Mouse (Mus musculus) lung, postnatal 4 days (tissue): ENCODE data around the gene Sec23ip.
"Not testable (repeated sequence)": the region's sequence is repeated elsewhere in the genome, so short reads cannot be mapped to it uniquely, and the experiment has no call there.

Source experiments
- DNase-seq, 2 experiments: peaks; one replicate each; pipeline ENCODE4 v3.0.0; 2021

Sec23ip gene

DNA sequence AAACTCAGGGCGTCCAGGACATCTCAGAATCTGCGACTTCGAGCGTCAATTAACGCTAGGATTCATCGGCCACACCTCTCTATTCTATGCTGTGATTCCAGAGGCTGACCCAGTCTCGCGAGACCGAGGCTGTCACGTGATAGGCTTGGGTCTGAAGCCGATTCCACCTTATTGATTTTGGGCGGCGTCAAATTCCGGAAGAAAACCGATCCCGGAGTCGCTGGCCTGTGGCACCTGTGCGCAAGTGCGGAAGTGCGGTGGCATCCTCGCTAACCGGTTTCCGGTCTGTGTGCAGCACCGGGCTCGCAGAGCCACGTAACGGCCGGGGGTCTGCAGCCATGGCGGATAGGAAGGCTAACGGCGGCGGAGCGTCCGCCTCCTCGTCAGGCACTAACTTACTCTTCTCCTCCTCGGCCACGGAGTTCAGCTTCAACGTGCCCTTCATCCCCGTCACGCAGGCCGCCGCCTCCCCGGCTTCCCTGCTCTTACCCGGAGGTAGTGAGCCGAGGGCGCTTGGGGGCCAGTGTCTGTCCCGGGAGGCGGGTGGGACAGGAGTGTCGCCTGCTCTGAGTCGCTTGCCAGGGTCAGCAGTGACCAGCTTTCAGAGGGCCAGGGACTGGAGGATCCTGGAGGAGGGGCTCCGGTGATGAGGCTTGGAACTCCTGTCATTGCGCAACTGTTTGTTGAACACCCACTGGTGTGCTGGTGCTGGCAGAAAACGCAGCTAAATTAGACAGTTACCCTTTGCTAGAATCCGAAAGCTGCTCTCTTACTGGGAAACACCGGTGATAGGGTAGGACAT is at the start of gene Sec23ip:
Sec23ip (plus strand) TSS at position 260 of the 802 bp plus-strand sequence.
- peak; percentile 98 to 99 for DNase-seq

DNA sequence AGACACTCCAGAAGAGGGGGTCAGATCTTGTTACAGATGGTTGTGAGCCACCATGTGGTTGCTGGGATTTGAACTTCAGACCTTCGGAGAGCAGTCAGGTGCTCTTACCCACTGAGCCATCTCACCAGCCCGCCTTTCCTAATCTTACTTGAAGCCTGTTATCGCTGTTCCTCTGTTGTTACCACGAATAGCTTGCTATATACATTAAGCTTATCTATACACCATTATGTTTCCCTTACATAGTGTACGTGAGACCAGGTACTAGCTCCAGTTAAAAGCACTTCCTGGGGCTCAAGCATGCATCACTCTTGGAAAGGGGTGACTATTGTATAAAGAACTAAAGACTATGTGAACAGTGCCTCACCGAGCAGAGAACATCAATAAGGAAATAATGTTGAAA is 44.8 kb upstream of the Sec23ip start:
- not testable (repeated sequence) for DNase-seq

DNA sequence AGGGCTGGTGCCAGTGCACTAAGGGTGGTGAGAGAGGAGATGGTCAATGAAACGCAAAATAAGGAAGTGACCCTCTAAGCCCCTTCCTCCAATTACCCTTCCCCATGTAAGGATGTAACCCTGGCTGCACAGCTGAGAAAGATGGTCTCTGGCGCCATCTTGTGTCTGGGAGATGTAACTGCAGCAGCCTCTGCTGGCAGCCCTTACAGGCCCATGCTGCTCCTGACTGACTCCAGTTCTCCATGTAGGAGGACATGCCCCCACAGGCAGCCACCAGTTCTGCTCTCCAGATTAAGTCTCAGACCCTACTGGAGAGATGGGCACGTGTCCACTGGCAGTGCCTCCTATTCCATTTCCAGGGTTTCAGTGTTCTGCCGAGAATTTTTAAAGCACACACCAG is 39.0 kb upstream of the Sec23ip start:
- DNase-seq = peak; percentile 68 to 78

DNA sequence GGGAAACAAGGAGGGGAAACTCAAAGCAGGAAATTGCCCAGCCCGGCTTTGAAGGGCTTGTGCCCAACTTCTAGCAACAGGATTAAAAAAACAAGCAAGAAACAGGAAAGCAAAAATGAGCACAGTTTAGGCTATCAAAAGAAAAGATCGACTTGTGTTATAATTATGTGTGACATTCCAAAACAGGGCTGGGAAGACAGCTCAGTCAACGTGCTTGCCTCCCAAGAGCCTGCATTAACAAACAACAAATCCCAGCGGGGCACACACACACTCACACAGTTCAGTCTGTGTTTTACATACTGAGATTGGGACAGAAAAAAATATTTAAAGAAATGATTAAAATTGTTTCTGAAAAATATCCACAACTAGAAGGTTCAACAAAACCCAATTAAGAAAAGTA is 26.8 kb upstream of the Sec23ip start:
- DNase-seq = peak in 1 of 2 experiments; percentile 50

DNA sequence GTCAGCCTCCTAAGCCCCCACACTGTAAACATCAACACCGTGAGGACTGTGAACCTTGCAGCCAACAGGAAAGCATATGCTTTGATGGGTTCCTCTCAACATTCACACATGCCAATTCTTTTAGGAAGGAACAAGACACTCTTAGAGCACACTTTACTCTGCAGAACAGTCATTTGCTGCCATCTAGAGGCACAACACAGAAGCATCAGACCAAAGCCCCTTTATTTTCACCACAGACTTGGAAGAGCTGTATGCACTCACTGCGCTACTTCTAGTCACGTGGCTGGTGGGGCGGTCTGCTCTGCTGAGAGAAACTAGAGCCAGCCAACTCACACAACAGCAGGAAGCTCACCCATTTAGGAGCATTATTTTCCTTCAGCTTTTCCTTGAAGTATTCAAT is 20.0 kb upstream of the Sec23ip start:
- peak; percentile 81 for DNase-seq

DNA sequence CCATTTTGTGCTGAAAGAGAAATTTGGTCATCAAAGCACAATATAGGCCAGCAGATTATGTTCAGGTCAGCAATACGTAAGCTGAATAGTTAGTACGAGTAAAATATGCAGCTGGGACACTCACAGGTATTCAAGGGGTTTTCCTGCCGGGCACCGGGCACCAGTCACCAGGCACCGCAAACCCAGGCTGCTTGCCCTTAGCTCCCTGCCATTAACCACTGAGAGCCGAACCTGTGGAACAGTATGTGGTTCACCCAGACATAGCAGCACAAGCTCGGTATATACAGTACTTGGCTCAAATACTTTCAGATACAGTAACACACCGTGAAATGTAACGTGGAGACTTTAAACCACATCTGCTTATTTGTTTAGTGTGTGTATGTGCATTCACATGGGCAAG is 19.6 kb upstream of the Sec23ip start:
- DNase-seq = no peak

DNA sequence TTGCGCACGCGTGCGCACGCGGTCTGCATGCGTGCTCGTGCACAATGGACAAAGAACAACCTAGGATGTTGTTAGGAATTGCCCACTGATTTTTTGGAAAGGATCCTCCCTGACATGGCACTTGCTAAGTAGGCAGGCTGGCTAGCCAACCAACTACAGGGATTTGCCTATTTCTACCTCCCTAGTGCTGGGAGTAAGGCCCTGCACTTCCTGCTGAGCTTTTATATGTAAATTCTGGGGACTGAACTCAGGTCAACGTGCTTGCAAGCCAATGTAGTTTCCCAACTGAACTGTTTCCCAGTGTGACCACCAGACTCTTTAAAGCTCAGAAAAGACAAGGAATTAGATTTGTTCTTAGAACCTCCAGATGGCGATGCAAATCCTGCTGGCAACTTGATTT is 17.7 kb upstream of the Sec23ip start:
- no peak for DNase-seq

DNA sequence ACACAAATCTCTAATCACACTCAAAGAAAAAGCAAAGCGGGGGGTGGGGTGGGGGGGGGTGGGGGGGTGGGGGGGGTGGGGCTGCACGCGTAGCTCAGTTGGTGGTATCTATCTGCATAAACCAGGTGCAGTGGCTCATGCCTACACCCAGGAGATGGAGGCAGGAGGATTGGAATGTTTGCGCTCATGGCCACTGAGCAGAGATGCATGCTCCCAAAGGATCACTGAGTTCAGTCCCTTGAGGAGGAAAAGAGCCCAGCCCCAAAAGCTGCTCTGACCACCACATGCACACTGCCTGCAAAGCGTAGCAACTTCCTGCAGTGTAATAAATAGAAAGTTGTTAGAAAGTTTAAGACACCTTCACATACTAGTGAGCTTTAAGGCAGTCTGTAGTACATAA is 17.0 kb upstream of the Sec23ip start:
- no peak for DNase-seq

DNA sequence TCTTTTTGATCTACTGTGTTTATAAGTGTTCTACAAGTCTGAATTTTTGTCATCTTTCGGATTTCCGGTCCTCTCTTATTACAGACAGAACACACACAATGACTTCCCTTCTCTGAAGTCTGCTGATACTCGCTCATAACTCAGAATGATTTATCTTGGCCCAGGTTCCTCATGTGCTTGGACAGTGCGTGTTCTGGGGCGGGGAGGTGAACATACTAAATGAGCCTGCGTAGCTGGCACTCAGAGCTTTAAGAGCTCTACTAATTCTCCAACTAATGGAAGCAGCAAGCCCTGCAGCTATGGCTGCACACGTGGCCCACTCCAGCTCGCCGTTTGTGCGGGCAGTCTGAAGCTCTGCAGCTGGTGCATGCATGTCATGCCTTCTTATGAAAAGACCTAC is 16.0 kb upstream of the Sec23ip start:
- DNase-seq = peak in 1 of 2 experiments; percentile 32

DNA sequence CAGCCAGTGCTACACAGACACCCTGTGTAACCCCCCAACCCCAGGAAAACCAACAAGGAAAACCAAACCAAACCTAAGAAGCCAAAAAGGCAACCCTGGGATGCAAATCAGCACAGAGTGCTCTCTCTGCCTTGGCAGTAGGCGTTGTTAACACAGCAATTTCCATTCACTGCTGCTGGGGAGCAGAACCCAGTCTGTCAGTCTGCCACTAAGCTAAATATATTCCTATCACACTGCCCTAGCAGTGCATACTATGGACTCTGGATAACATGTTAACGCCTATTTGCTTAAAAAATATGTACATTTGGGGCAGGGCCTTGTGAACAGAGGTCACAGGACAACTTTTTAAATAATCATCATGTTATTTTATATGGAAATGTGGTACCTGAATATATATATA is 13.2 kb upstream of the Sec23ip start:
- DNase-seq = no peak

DNA sequence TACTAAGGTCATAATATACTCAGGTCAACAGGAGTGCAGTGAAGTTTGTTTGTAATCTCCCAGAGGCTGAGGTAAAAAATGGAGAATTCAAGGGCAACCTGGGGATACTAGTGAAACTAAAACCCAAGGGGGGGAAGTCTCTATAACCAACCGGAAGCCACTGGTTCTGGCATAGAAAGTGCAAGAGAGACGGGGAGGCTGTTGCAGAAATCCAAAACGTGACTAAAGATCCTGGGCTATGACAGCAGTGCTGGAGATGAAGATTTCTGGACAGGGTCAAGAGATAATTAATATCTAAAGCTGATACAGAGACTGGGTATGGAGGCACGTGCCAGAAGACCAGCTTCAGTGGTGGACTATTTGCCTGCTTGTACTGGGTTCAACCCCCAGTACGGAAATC is 6.7 kb upstream of the Sec23ip start:
- DNase-seq = no peak

DNA sequence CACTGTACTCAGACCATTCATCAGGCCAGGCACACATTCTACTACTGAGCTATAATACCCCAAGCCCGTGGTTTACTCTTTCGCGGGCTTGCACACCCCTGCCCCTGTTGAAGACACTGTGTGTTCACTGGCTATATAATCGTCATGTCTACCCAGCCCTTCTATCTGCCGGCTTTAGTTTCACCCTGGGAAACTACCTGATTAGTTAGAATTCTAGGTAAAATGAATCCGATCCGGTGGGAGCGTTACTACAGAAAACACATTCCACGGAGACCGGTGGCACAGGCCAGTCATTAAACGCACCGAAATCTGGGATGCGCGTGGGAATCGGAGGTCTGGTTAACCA is 5.7 kb upstream of the Sec23ip start:
- no peak for DNase-seq

DNA sequence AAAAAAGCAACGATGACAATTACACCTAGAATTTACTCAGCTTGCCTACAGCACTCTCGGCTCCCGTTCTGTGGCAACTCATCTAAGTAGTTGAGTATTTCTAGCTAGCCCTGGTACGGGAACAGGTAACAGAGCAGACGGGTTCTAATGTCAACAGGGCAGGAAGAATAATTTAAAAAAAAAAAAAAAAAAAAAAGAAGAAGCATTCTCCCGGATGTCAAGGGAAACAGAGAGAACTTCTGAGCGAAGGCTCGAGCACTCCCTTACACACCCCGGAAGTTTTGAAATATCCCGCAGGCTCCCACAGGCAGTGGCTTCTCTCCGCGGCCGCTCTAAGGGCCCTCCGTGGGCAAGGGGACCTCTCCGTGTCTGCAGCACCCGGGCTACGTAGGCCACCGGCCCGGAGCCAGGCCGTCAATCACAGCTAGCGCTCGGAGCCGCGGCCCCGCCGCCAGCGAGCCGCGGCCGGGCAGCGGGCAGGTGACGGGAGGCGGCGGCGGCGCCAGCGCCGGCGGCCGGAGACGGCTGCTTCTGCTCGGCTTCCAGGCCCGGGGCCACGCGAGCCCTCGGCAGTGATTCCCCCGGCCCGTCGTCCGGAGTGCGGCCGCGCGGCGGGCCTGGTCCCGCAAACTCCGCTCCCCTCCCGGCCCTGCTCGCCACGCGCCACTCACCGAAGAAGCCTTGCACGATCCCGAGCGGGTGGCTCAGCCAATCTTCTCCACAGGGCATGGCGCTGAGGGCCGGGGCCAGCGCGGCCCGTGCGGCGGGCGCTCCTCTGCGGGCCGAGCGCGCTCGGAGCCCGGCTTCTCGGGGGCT is 5.1 kb upstream of the Sec23ip start:
- DNase-seq = peak; percentile 73 to 77

DNA sequence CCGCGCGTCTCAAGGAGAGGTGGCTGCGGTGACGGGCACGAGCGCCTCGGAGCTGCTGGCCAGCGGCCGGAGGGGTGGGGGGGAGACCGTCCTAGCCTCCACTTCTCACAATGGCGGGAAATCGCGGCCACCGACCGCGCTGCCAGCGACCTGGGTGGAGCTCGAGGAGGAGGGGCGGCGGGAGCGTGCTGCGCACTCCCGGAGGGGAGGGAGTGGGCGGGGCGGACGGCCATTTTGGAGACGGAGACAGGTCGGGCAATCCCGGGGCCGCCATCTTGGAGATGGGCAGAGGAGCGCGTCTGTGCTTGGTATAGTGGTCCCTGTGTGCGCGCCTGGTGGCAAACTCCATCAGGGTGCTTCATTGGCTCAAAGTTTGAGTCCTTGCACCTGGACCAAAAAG is 4.4 kb upstream of the Sec23ip start, which contains the start of gene Mcmbp:
Mcmbp (minus strand) TSS at position 162 of the 400 bp plus-strand sequence.
- peak; percentile 98 for DNase-seq

DNA sequence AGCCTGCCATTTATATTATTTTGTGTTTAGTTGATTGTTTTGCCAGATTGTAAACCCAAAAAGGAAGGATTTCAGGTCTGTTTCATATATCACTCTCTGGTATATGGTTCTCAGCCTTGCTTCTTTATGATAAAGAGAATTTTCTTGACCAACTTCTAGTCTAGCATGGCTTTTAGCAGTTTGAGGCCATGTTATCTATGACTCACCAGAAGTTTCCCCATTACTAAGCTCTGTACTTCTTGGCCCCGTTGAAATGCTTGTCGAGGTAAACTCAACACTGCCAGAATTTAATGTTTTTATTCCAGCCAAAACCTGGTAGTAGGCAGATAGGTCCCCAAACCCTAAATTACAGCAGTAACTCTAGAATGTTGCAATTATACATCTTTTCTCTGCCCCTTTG is 845 bp upstream of the Sec23ip start:
- DNase-seq = no peak

DNA sequence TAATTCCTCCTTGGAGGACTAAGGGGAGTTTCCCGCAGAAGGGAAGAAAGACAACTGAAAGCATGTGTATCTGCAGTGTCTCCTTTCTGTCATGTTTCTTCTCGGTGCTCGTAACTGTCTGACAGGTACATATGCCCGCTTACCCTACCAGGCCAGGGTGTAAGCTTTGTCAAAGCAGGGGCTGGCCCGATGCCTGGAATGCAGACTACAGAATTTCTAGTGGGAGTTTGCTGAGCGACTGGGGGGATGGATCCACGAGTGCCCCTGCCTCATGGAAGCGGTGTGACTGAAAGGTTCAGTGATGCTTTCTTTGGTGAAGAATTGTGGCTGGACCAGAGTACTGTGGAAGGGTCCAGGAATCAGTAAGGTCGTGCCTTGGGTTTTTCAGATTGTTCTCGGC is 1.4 kb downstream of the Sec23ip start:
- DNase-seq = no peak

DNA sequence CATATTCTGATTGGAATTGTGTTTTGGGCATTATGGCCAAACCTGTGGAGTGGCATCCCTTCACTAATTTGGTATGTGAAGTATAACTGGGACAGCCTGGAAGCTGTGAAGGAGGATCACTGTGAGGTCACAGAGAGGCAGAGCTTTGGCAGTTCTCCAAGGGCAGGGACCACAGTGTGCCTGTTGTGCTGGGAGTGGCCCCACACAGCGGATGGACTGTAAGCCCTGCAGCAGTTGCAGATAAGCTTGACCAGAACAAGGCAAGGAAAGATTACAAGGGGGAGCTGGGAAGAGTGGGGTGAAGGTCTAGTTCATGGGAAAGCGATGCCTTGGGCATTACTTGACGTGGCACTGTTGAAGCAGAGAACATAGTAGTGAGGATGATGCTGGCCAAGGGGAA is 4.0 kb downstream of the Sec23ip start:
- DNase-seq = peak; percentile 78 to 84

DNA sequence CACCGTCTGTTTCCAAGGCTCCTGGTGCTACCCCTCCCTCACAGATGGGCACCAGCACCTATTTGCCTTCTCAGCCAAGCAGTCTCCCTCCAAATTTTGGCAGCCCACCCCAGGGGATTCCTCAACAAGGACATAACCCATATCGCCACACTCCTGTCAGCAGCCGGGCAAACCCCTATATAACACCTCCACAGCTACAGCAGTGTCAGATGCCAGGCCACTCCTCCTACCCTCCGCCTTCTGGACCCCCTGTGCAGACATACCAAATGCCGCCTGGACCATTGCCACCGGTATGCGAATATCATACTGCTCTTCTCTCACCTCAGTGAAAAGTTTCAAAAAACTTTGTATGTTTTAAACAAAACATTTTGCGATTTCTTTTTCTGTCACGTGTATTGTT is 5.6 kb downstream of the Sec23ip start:
- no peak for DNase-seq

DNA sequence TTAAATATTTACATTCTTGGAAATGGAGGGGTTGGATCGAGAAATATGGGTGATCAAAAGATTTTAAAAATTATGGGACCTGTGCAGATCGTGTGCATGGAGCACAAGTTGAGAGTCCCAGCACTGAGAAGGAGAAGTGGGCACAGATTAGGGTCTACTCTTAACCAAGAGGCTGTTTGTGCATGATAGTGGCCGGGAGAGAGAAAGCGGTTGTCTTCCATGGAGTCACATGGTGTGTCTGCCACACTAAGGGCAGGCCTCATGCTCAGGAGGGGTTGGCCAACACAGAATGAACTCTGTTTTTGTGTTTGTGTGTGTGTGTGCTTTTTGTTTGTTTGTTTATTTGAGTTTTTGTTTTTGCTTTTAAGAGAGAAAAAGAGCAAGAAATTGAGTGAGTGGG is 7.3 kb downstream of the Sec23ip start:
- no peak for DNase-seq

DNA sequence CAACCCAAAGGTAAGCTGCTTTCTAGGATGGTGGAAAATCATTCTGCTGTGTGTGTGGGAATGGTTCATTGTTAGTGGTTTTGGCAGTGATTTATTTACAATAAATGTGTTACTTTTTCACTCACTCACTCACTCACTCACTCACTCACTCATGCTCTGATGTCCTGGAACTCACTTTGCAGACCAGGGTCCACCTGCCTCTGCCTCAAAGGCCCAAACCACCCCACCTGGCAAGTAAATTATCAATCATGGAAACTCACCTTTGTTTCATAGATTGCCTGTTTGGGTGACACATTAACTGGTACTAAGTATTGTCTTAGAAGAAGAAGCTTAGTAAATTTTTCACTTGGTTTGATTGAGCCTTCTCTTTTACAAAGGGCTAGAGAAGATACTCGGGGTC is 10.7 kb downstream of the Sec23ip start:
- DNase-seq = no peak

DNA sequence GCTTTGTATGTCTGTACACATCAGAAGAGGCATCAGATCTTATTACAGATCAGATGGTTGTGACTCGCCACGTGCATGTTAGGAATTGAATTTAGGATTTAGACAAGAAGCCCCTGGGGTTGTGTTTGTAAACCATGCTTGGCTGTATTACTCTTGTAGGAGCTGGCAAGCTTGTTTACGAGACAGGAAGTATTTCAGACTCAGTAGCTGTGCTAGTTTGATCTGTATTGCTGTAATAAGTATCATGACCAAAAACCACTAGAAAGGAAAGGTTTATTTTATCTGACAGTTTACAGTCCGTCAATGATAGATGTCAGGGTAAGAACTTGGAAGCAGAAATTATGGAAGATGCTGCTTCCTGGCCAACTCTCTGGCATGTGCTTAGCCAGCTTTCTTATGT is 14.2 kb downstream of the Sec23ip start:
- DNase-seq = no peak

DNA sequence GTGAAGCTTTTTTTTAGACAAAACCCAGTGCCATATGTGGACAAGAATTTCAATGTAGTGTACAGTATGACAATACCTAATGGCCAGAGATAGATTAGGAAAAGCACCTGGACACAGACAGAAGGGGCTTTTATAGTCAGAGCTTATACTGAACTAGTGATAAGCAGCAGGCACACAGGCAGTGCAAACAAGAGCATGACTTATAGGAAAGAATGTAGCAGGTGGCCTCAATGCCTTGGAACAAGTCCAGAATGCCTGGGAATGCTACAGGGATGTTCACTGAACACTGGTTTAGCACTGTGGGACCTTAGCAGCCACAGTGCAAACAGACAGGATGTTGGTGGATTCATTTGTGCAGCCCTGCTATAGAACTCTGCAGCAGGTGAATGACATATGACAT is 22.0 kb downstream of the Sec23ip start:
- no peak for DNase-seq

DNA sequence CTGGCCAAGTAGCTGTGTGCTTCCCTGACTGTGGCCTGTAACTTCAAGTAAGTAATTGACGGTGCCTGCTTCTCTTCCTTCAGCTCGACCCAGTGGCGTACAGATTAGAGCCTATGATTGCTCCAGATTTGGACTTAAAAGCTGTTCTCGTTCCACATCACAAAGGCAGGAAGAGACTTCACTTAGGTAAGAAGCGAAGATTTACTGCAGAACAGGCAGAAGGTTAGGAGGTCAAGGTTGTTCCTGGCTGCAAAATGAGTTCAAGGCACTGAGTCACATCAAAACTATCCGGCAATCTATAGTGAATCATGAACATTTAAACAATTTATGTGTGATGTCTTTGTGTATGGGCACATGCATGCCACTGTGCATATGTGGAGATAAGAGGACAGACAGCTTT is 32.5 kb downstream of the Sec23ip start:
- DNase-seq = no peak

DNA sequence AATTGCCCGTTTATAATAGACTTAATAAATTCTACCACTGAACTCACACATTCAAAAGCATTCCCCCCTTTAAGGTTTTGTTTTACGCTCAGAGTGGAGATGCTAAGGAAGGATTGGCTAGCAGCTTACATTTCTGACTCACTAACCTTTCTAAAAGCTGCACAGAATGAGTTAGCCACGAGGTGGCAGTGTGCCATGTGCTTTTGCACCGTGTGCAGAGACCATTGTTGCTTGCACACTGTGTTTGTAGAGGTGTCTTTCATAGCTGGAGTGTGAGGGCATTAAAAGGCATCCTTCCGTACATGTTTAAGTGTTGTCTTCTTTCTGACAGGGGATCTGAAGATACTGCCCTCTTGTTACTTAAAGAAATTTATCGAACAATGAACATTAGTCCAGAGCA is 34.6 kb downstream of the Sec23ip start:
- peak in 1 of 2 experiments; percentile 18 for DNase-seq
